Mouse (Mus musculus): ENCODE data around the gene Nabp2. TPM values are rescaled to one million over a fixed set of nuclear protein-coding genes. Genes with fewer than 3 reads are reported as not detected.

Gene Nabp2
- polyA plus RNA-seq, 1 experiment: 42.0 TPM

- H3K4me1 ChIP-seq (ENCODE audit: control insufficient read depth, insufficient read depth, low read length): no peaks in the 10 kb centered on the region
- H3K4me3 ChIP-seq (ENCODE audit: insufficient read depth, low read length): no peak overlapping the region
- H3K27ac ChIP-seq (ENCODE audit: insufficient read depth, low read length): no peak overlapping the region
- TF ChIP-seq CTCF (IDR thresholded peaks at IDR 0.05; ENCODE audit: borderline replicate concordance, insufficient read depth, low read length): no peak
- no peak for TF ChIP-seq POLR2A (IDR thresholded peaks at IDR 0.05; ENCODE audit: low read depth, low read length)
These were observed 34.1 kb upstream of the Nabp2 start for GRCm38 (mm10) chr10:128445407-128445806.

DNA sequence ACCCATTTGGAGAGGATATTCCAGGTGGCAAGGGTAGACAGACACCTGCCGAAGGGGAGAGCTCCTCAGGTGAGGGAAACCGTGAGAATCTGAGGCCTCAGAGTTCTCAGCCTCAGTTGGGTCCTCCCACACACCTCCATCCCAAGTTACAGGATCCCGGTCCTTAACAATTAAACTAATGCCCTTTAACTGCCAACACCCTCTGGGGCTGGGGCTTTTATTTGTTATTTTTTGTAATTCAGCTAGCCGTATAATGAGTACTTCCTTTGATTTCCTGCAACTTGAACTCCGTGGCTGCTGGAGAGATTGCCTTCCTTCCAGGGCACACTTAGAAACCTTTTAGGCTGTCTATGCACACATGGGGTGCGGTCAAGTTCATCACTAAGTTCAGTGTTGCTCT lies 33.1 kb upstream of the Nabp2 start:
- H3K4me1 ChIP-seq (ENCODE audit: control insufficient read depth, insufficient read depth, low read length): no peaks in the 10 kb centered on the region
- TF ChIP-seq CTCF (IDR thresholded peaks at IDR 0.05; ENCODE audit: borderline replicate concordance, insufficient read depth, low read length): no peak
- TF ChIP-seq POLR2A (IDR thresholded peaks at IDR 0.05; ENCODE audit: low read depth, low read length): no peak
- no peak overlapping the region for H3K27ac ChIP-seq (ENCODE audit: insufficient read depth, low read length)
- H3K4me3 ChIP-seq (ENCODE audit: insufficient read depth, low read length): no peak overlapping the region

DNA sequence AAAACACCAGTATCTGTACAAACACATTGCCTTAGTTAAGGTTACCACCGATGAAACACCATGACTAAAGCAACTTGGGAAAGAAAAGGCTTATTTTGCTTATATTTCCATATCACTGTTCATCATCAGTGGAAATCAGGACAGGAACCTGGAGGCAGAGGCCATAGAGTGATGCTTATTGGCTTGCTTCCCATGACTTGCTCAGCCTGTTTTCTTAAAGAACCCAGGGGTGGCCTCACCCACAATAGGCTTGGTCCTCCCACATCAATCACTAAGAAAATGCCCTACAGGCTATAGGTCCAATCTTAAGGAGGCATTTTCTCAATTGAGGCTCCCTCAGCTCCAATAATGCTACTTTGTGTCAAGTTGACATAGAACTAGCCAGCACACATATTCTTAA lies 31.4 kb upstream of the Nabp2 start:
- Histone ChIP-seq H3K4me1 (ENCODE audit: control insufficient read depth, insufficient read depth, low read length) (no peaks in the 10 kb centered on the region), H3K4me3 (ENCODE audit: insufficient read depth, low read length) (no peak overlapping the region), H3K27ac (ENCODE audit: insufficient read depth, low read length) (no peak overlapping the region)
- TF ChIP-seq CTCF (IDR thresholded peaks at IDR 0.05; ENCODE audit: borderline replicate concordance, insufficient read depth, low read length) (no peak), POLR2A (IDR thresholded peaks at IDR 0.05; ENCODE audit: low read depth, low read length) (no peak)

DNA sequence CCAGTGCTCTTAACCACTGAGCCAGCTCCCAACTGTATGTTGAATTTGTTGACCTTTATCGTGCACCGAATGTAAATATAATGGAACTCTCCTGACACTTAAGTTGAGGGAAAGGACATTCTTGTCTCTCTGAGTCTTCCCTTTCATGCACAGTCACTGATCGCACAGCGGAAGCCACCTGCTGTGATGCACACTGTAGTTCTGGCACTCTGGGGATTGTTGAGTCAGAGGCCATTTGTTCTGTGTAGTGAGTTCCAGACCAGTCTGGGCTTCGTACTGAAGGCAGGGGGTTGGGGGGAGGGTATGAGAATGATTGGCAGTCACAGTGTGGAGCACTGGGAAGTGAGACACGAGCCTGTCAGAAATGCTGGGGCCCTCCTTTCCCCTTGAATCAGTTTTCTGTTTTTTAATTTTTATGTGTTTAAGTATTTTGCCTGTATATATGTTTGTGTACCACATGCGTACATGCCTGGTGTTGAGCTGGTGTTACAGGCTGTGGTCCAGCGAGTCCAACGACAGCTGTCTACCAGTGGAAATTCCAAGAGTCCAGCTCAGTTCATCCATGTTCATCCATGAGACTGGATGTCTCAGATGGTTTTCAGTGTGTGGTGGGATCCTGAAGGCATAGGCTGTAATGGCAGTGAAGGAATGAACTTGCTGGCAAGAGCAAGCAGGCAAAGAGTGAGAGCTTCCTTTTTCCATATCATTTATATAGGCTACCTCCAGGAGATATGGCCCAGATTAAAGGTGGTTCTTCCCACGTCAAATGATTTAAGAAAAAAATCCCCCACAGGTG lies 30.2 kb upstream of the Nabp2 start:
- H3K27ac ChIP-seq (ENCODE audit: insufficient read depth, low read length): no peak overlapping the region
- no peak for TF ChIP-seq CTCF (IDR thresholded peaks at IDR 0.05; ENCODE audit: borderline replicate concordance, insufficient read depth, low read length)
- no peak for TF ChIP-seq POLR2A (IDR thresholded peaks at IDR 0.05; ENCODE audit: low read depth, low read length)
- H3K4me1 ChIP-seq (ENCODE audit: control insufficient read depth, insufficient read depth, low read length): no peaks in the 10 kb centered on the region
- H3K4me3 ChIP-seq (ENCODE audit: insufficient read depth, low read length): no peak overlapping the region

GRCm38 (mm10) chr10:128440407-128440806 lies 29.1 kb upstream of the Nabp2 start:
- TF ChIP-seq CTCF (IDR thresholded peaks at IDR 0.05; ENCODE audit: borderline replicate concordance, insufficient read depth, low read length) (no peak), POLR2A (IDR thresholded peaks at IDR 0.05; ENCODE audit: low read depth, low read length) (no peak)
- Histone ChIP-seq H3K4me3 (ENCODE audit: insufficient read depth, low read length) (no peak overlapping the region), H3K4me1 (ENCODE audit: control insufficient read depth, insufficient read depth, low read length) (no peaks in the 10 kb centered on the region), H3K27ac (ENCODE audit: insufficient read depth, low read length) (no peak overlapping the region)

DNA sequence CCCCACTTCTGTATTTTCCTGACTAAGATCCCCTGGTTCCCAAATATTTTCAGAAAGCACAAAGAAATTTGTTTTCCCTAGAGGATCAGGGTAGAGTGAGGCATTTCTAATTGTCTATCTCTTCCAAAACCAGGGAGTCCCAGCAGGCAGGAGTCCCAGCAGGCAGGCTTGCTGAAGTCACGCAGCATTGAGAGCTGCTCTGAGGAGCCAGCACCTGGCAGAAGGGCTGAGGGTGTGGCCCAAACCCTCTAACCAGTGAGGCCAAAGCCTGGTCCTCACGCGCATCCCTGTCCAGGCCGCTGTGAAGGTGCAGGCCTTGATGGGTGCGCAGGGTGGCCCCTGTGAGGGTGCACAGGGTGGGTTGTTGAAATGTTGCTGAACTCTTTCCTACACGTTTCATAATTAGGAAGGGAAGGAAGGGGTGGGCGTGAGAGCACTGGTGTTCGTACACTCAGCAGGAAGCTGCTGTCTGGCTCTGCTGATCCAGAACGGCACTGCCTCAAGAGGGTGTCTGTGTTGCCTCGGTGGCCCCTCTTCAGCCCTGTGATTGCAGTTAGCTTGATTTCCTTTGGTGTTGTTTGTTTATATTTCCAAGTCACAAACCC lies 27.5 kb upstream of the Nabp2 start:
- Histone ChIP-seq H3K4me3 (ENCODE audit: insufficient read depth, low read length) (no peak overlapping the region), H3K4me1 (ENCODE audit: control insufficient read depth, insufficient read depth, low read length) (no peaks in the 10 kb centered on the region), H3K27ac (ENCODE audit: insufficient read depth, low read length) (no peak overlapping the region)
- TF ChIP-seq CTCF (IDR thresholded peaks at IDR 0.05; ENCODE audit: borderline replicate concordance, insufficient read depth, low read length) (no peak), POLR2A (IDR thresholded peaks at IDR 0.05; ENCODE audit: low read depth, low read length) (no peak)

DNA sequence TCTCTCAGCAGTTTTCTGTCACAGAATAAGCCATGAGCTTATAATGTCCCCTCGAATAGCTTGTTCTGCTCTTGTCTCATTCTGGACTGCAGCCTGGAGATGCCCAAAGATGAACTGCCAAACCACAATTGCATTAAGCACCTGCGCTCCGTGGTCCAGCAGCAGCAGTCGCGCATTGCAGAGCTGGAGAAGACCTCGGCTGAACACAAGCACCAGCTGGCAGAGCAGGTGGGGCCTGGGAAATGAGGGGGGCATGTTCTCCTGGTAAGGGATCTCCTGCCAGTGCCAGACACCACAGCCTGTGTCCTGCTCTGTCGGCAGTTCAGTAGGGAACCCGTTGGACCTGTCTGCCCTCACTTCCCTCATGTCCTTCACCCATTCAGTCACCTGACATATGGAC lies 25.1 kb upstream of the Nabp2 start:
- Histone ChIP-seq H3K4me3 (ENCODE audit: insufficient read depth, low read length) (no peak overlapping the region), H3K27ac (ENCODE audit: insufficient read depth, low read length) (no peak overlapping the region), H3K4me1 (ENCODE audit: control insufficient read depth, insufficient read depth, low read length) (no peaks in the 10 kb centered on the region)
- TF ChIP-seq POLR2A (IDR thresholded peaks at IDR 0.05; ENCODE audit: low read depth, low read length) (no peak), CTCF (IDR thresholded peaks at IDR 0.05; ENCODE audit: borderline replicate concordance, insufficient read depth, low read length) (no peak)

- Histone ChIP-seq H3K27ac (ENCODE audit: insufficient read depth, low read length) (no peak overlapping the region), H3K4me1 (ENCODE audit: control insufficient read depth, insufficient read depth, low read length) (no peaks in the 10 kb centered on the region), H3K4me3 (ENCODE audit: insufficient read depth, low read length) (no peak overlapping the region)
- no peak for TF ChIP-seq CTCF (IDR thresholded peaks at IDR 0.05; ENCODE audit: borderline replicate concordance, insufficient read depth, low read length)
- no peak for TF ChIP-seq POLR2A (IDR thresholded peaks at IDR 0.05; ENCODE audit: low read depth, low read length)
These were observed 24.6 kb upstream of the Nabp2 start for GRCm38 (mm10) chr10:128435873-128436272.

- Histone ChIP-seq H3K27ac (ENCODE audit: insufficient read depth, low read length) (no peak overlapping the region), H3K4me1 (ENCODE audit: control insufficient read depth, insufficient read depth, low read length) (no peaks in the 10 kb centered on the region), H3K4me3 (ENCODE audit: insufficient read depth, low read length) (no peak overlapping the region)
- TF ChIP-seq POLR2A (IDR thresholded peaks at IDR 0.05; ENCODE audit: low read depth, low read length): no peak
- TF ChIP-seq CTCF (IDR thresholded peaks at IDR 0.05; ENCODE audit: borderline replicate concordance, insufficient read depth, low read length): no peak
These were observed 24.0 kb upstream of the Nabp2 start for GRCm38 (mm10) chr10:128435186-128435823.

DNA sequence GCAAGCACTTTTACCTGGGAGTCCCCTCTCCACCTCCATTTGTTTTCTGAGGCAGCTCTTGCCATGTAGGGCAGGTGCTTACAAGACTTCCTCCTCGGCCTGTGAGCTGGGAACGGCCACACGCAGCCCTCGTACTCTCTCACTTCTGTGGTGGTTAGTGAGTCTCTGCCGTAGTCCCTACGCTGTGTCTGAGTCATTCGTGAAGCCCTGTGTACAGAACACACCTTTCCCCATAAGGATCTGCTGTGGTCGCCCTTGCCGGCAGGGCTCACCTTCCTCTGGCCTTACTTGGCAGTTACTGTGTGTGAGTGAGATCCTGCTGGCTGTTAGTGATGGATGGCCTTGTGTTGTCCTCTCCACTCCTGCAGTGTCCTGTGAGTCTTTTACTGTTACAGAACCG lies 23.4 kb upstream of the Nabp2 start:
- TF ChIP-seq CTCF (IDR thresholded peaks at IDR 0.05; ENCODE audit: borderline replicate concordance, insufficient read depth, low read length): no peak
- no peak for TF ChIP-seq POLR2A (IDR thresholded peaks at IDR 0.05; ENCODE audit: low read depth, low read length)
- Histone ChIP-seq H3K27ac (ENCODE audit: insufficient read depth, low read length) (no peak overlapping the region), H3K4me1 (ENCODE audit: control insufficient read depth, insufficient read depth, low read length) (no peaks in the 10 kb centered on the region), H3K4me3 (ENCODE audit: insufficient read depth, low read length) (no peak overlapping the region)
